Mouse (Mus musculus) forebrain, embryonic 11.5 days (tissue): ENCODE data around the gene Gucy2g. TPM values are rescaled to one million over a fixed set of nuclear protein-coding genes. Genes with fewer than 3 reads are reported as not detected.

Source experiments
- ATAC-seq: fragments of 200-750 bp; cut with Nextera tagmentation; replicated peaks from 2 replicates; pipeline ENCODE4 v1.8.0; 2017; ENCODE audit warnings: moderate TSS enrichment; ENCODE audit not compliant: low FRiP score
- DNase-seq: peaks from one replicate; pipeline ENCODE4 v3.0.0-alpha.2; 2017; ENCODE audit warnings: low spot score
- H3K27ac ChIP-seq: fragments of 300-500 bp; sonication (generic); 2 replicates; pipeline ENCODE4 v1.5.1; 2014; ENCODE audit warnings: low read depth, low read length
- H3K27me3 ChIP-seq: fragments of 300-500 bp; sonication (generic); 2 replicates; pipeline ENCODE4 v1.6.1; 2014; ENCODE audit warnings: mild to moderate bottlenecking, low read length, mixed read lengths; ENCODE audit not compliant: control insufficient read depth, insufficient read depth
- H3K36me3 ChIP-seq: fragments of 300-500 bp; sonication (generic); 2 replicates; pipeline ENCODE4 v1.6.1; 2014; ENCODE audit warnings: mild to moderate bottlenecking, low read length, moderate library complexity, mixed read lengths; ENCODE audit not compliant: control insufficient read depth, insufficient read depth
- H3K4me1 ChIP-seq: fragments of 300-500 bp; sonication (generic); replicated peaks from 2 replicates; pipeline ENCODE4 v1.6.1; 2014; ENCODE audit warnings: low read length, mixed read lengths; ENCODE audit not compliant: control insufficient read depth, insufficient read depth
- H3K4me2 ChIP-seq: fragments of 300-500 bp; sonication (generic); 2 replicates; pipeline ENCODE4 v1.6.1; 2014; ENCODE audit warnings: low read depth, mild to moderate bottlenecking, low read length, moderate library complexity, mixed read lengths; ENCODE audit not compliant: severe bottlenecking
- H3K4me3 ChIP-seq: fragments of 300-500 bp; sonication (generic); 2 replicates; pipeline ENCODE4 v1.5.1; 2014; ENCODE audit warnings: low read depth, low read length
- H3K9ac ChIP-seq: fragments of 300-500 bp; sonication (generic); 2 replicates; pipeline ENCODE4 v1.6.1; 2014; ENCODE audit warnings: low read length
- H3K9me3 ChIP-seq: fragments of 300-500 bp; sonication (generic); 2 replicates; pipeline ENCODE4 v1.6.1; 2016; ENCODE audit warnings: low read length, mixed read lengths; ENCODE audit not compliant: control insufficient read depth
- WGBS: fragments of 180-500 bp; shearing (Covaris S2); extraction: QIAGEN DNeasy Blood & Tissue Kit; methylation state at CpG from one replicate; pipeline ENCODE4 v1.1.7; 2014; 5-methylcytosine and 5-hydroxymethylcytosine counted together
- polyA plus RNA-seq: library from polyadenylated mRNA; unstranded; fragments of >200 nt; fragmentation: Nextera tagmentation; extraction: Ambion mirVana; gene quantifications from 2 replicates; pipeline ENCODE4 v1.2.1, GENCODE M21; 2014

Gucy2g gene
- polyA plus RNA-seq, 1 experiment from 2014 or later = not detected

DNA sequence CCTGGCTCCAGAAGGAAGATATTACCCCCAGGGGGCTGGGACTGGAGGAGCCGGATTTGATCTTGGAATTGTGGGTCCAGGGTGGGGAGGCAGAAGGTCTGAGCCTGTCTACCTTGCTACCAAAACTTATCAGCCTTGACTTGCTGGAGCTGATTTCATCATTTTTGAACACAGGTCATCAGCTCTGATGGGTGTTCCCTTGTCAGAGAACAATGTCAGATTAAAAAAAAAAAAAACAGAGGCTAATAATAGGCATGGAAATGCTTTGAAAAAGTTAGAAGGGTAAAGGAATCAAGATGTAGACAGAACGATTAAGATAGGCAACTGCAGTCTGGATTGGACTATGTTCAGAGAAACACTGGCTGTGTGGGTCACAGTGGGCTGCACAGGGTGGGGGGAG, 49.4 kb downstream of the Gucy2g start:
- no peaks in the 10 kb centered on the region for H3K4me1 ChIP-seq
- no peak overlapping the region for H3K9ac ChIP-seq
- no peak overlapping the region for H3K4me2 ChIP-seq
- no peak overlapping the region for H3K4me3 ChIP-seq
- no peak overlapping the region for H3K27ac ChIP-seq
- ATAC-seq (no peak), DNase-seq (peak; percentile 41)
- no peaks in the 10 kb centered on the region for H3K27me3 ChIP-seq
- H3K9me3 ChIP-seq = no peaks in the 10 kb centered on the region
- WGBS = 81% methylated on average over 2 of the region's 2 CpGs
- H3K36me3 ChIP-seq = no peaks in the 10 kb centered on the region

DNA sequence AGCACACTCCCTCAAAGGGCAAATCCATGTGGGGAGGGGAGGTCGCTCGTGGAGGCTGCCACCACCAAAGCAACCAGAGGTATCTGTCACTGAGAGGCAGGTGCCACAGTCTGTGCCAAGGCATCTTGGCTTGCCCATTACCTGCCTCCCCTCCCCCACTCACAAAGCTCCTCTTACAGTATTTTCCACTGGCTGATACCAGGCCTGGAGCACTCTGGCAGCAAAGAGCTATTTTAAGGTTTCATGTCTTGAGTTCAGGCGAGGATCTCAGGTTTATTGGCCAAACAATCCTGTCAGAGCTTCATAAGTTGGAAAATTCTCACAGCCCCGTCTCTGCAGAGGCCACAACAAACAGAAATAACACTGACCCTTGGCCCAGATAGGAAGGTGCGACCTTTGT, 51.0 kb downstream of the Gucy2g start:
- ATAC-seq = no peak

DNA sequence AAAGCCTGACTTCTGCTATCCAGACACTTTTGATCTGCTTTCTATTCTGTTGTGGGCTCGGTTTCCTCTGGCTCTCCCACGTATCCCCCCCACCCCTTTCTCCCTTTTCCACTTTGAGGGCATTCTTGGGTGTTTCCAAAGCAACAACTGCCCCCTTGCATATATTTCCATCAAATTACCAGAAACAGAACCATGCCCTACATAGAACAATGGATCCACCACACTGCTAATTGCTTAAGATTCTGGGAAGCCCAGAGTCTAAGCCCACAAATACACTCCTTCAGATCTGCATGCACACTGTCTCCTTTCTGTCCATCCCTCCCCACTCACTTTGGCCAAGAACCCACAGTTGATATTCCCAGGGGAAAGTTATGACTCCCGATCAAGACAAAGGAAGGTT, 55.4 kb downstream of the Gucy2g start:
- H3K9me3 ChIP-seq = no peaks in the 10 kb centered on the region
- no peak overlapping the region for H3K4me2 ChIP-seq
- H3K27me3 ChIP-seq = no peaks in the 10 kb centered on the region
- no peak for DNase-seq
- peak; percentile 63 for ATAC-seq
- no peak overlapping the region for H3K4me3 ChIP-seq
- 35% methylated on average over 3 of the region's 3 CpGs for WGBS
- no peak overlapping the region for H3K27ac ChIP-seq
- no peak overlapping the region for H3K9ac ChIP-seq
- H3K36me3 ChIP-seq = no peaks in the 10 kb centered on the region
- no peaks in the 10 kb centered on the region; the same call in 1 of the 2 replicates for H3K4me1 ChIP-seq

More for the DNA sequence above, 51.0 kb downstream of the Gucy2g start:
- no peak overlapping the region for H3K27ac ChIP-seq
- H3K4me2 ChIP-seq = no peak overlapping the region
- no peaks in the 10 kb centered on the region for H3K27me3 ChIP-seq
- 85% methylated on average over 5 of the region's 5 CpGs for WGBS
- no peak overlapping the region for H3K4me3 ChIP-seq
- no peaks in the 10 kb centered on the region for H3K9me3 ChIP-seq
- no peak for DNase-seq
- no peak overlapping the region for H3K9ac ChIP-seq
- no peaks in the 10 kb centered on the region; the same call in 1 of the 2 replicates for H3K4me1 ChIP-seq
- H3K36me3 ChIP-seq = no peaks in the 10 kb centered on the region

DNA sequence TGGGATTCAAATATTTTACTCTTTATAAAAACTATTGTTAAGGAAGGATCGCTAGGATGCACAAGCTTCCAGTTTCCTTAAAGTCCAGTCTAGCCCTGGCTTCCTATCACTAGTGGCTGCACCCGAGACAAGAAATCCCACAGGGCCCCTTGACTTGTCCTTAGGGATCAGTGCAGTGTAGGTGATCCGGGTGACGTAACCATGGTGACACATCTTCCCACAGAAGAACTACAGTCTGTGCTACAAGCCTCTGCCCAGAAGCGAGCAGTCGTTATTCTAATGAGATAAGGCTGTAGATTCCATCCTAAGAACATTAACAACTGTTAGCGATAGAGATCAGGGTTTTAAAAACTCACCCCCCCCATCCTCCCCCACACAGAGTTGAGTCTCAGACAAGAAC, 56.0 kb downstream of the Gucy2g start:
- no peaks in the 10 kb centered on the region for H3K36me3 ChIP-seq
- DNase-seq (no peak), ATAC-seq (no peak)
- WGBS = 62% methylated on average over 7 of the region's 7 CpGs
- H3K9me3 ChIP-seq = no peaks in the 10 kb centered on the region
- H3K4me1 ChIP-seq = no peaks in the 10 kb centered on the region; the same call in 1 of the 2 replicates
- H3K27me3 ChIP-seq = no peaks in the 10 kb centered on the region
- no peak overlapping the region for H3K27ac ChIP-seq
- H3K4me2 ChIP-seq = no peak overlapping the region
- H3K4me3 ChIP-seq = no peak overlapping the region
- H3K9ac ChIP-seq = no peak overlapping the region

DNA sequence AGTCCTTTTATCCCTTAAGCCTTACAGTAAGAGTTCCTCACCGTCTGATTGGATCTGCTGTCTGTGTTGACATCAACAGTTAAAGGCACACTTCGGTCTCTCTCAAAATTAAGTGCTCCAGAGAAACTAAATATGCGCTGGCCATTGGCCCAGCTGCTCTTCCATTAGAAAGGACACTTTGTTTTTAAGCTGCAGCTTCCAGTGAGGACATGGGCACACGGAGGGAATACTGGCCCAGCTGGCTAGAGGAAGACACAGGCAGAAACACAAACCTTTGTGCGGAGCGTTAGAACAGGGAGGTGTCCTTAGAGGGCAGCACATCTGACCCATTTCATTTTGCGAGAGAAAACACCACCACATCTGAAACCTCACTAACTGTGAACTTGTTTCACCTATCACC, 56.6 kb downstream of the Gucy2g start:
- H3K27ac ChIP-seq = no peak overlapping the region
- ATAC-seq = no peak
- no peaks in the 10 kb centered on the region; the same call in 1 of the 2 replicates for H3K4me1 ChIP-seq
- DNase-seq = no peak
- 81% methylated on average over 7 of the region's 7 CpGs for WGBS
- H3K27me3 ChIP-seq = no peaks in the 10 kb centered on the region
- H3K4me3 ChIP-seq = no peak overlapping the region
- no peaks in the 10 kb centered on the region for H3K9me3 ChIP-seq
- H3K4me2 ChIP-seq = no peak overlapping the region
- no peak overlapping the region for H3K9ac ChIP-seq
- no peaks in the 10 kb centered on the region for H3K36me3 ChIP-seq

DNA sequence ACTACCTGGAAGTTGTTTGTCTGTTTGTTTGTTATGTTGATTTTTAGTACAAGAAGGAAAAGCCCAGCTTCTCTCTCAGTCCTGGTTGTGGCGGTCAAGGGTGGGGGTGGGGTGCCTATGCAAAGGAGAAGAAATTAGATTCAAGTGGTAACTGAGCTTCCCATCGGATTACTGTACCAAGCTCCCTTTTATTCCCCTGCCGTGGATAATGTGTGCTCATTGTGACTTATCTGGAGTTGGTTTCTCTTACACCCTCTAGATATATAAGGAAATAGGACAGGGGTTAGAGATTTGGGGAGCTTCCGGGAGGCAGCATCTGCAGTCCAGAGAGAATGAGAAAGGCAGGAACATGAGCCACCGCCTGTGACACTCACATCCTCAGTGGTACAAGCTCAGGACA, 60.6 kb downstream of the Gucy2g start, which contains the start of gene Tectb:
Tectb (plus strand) TSS at position 301 of the 400 bp plus-strand sequence.
- WGBS = 81% methylated on average over 5 of the region's 5 CpGs

DNA sequence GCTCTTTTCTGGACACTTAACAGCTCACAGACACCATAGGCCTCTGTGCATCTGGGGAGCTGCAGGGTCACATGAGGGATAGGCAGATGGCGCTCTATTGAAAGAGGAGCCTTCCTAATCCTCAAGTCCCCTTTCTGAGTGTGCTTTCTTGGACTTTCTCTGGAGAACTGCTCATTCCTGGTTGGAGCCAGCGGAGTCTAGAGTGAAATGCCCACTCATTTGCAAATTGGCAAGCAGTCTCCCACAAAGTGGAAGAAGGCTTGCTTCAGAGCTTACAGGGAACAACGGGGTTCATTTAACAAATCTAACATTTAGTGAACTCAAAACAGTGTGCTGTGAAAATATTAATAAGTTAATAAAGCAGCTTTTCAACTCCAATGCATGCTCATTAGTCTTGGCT, 63.9 kb downstream of the Gucy2g start:
- no peaks in the 10 kb centered on the region for H3K27me3 ChIP-seq
- 83% methylated on average over 3 of the region's 3 CpGs for WGBS
- ATAC-seq (no peak), DNase-seq (no peak)
- no peak overlapping the region for H3K4me3 ChIP-seq
- H3K4me2 ChIP-seq = no peak overlapping the region
- no peak overlapping the region for H3K9ac ChIP-seq
- H3K9me3 ChIP-seq = no peaks in the 10 kb centered on the region
- no peaks in the 10 kb centered on the region for H3K4me1 ChIP-seq
- H3K36me3 ChIP-seq = no peaks in the 10 kb centered on the region
- H3K27ac ChIP-seq = no peak overlapping the region

More for the DNA sequence above, 60.6 kb downstream of the Gucy2g start, which contains the start of gene Tectb:
- ATAC-seq (no peak), DNase-seq (no peak)
- Histone ChIP-seq H3K4me1 (no peaks in the 10 kb centered on the region), H3K9me3 (no peaks in the 10 kb centered on the region), H3K27ac (no peak within 1 kb of the TSS), H3K36me3 (no peaks in the 10 kb centered on the region), H3K4me3 (no peak within 1 kb of the TSS), H3K4me2 (no peak within 1 kb of the TSS), H3K27me3 (no peaks in the 10 kb centered on the region), H3K9ac (no peak within 1 kb of the TSS)

DNA sequence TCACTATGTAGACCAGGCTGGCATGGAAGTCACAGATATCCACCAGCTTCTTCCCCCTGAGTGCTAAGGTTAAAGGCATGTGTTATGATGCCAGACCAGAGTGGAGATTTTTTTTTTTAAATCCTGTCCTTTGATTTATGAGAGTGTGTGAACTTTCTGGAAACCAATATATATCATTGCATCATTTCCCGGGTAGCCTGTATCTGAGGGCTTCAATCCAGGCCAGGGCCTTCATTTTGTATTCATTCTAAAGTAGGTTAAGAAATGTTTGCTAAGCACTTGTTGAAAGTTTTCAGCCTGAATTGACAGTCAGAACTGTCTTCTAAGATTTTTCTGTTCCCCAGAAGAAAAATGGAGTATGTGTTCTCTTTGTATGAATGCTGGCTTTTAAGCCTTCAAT, 69.5 kb downstream of the Gucy2g start:
- DNase-seq = no peak
- 91% methylated on average over 1 of the region's 1 CpGs for WGBS

DNA sequence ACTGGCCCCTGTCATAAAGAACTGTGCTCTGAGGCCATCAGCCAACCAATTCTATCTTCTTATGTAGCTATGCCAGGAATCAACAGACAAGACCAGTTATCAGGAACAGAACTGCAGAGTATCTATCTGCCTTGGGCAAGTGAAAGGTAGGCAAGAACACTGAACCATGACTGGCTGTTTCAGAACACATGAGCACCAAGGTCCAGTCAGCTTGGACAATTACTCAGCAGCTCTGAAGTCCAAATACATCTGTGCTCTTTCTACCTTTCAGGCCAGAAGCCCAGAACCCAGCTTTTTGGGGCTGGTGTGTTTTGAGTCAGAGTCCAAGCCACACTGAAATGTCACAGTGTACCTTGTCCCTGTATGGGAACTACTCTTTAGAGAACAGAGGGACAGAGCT, 70.6 kb downstream of the Gucy2g start:
- Histone ChIP-seq H3K4me3 (no peak overlapping the region), H3K4me1 (no peaks in the 10 kb centered on the region), H3K9me3 (peaks cover 3% of the 10 kb centered on the region), H3K27me3 (no peaks in the 10 kb centered on the region), H3K36me3 (no peaks in the 10 kb centered on the region), H3K9ac (no peak overlapping the region), H3K27ac (no peak overlapping the region), H3K4me2 (no peak overlapping the region)
- ATAC-seq (no peak), DNase-seq (no peak)

More for the DNA sequence above, 69.5 kb downstream of the Gucy2g start:
- Histone ChIP-seq H3K9ac (no peak overlapping the region), H3K4me1 (no peaks in the 10 kb centered on the region), H3K9me3 (peaks cover 3% of the 10 kb centered on the region), H3K4me2 (no peak overlapping the region), H3K36me3 (no peaks in the 10 kb centered on the region), H3K27ac (no peak overlapping the region), H3K27me3 (no peaks in the 10 kb centered on the region), H3K4me3 (no peak overlapping the region)
- no peak for ATAC-seq
